Mouse (Mus musculus): ENCODE measurements around the gene Gm7951. TPM values are rescaled to one million over a fixed set of nuclear protein-coding genes. Genes with fewer than 3 reads are reported as not detected.
"Not testable (repeated sequence)": the region's sequence is repeated elsewhere in the genome, so short reads cannot be mapped to it uniquely, and the experiment has no call there.

Gm7951 gene
- total RNA-seq (2021): not detected
- long read RNA-seq, experiment 1: 0 reads
- long read RNA-seq, experiment 2: 0 reads

DNA sequence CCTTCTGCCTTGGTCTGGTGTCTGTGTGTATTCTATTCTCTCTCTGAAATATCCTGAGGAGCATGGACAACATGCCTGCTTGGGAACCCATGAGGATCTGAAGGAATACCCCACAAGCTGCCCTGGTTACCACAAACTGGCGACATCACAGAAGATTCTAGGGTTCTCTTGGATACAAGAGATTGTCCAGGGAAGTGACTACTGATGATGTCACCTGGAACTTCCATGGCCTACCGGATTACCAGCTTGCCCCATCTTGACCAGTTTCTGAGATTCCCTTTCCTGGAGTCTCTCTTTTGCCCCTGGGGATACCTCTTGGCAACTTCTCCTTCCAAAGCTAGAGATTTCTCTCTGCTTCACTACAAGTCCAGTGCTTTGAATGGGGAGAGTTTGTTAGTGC, at the start of gene Gm7951:
Gm7951 (minus strand) TSS at position 101 of the 400 bp plus-strand sequence.
- DNase-seq (ENCODE audit: low spot score in 2 of 2): not testable (repeated sequence)

DNA sequence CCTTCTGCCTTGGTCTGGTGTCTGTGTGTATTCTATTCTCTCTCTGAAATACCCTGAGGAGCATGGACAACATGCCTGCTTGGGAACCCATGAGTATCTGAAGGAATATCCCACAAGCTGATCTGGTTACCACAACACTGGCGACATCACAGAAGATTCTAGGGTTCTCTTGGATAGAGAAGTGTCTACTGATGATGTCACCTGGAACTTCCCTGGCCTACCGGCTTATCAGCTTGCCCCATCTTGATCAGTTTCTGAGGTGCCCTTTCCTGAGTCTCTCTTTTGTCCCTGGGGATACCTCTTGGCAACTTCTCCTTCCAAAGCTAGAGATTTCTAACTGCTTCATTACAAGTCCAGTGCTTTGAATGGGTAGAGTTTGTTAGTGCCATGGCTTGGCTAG, 45.4 kb upstream of the Gm7951 start, which contains the start of gene Gm17027:
Gm17027 (minus strand) TSS at position 101 of the 400 bp plus-strand sequence.
- DNase-seq (ENCODE audit: low spot score in 2 of 2): not testable (repeated sequence)

DNA sequence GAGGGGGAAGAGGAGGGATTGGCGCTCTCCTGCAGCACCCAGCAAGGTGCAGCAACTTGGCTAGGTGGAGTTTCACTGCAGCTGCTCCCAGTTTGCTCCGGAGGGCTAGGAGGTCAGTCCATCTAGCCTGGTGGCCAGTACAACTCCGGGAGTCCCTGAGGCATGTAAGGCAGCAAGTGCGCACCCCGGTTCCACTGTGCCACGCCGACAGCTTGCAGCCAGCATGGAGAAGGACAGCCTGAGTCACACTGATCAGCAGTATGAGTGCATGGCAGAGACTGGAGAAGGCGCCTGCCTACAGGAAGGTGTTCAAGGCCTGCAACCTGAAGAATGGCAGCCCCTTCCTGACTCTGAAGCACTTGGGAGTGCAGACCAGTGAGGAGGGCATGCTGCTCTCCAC, 17.4 kb upstream of the Gm7951 start:
- DNase-seq (ENCODE audit: low spot score in 2 of 2): not testable (repeated sequence)

DNA sequence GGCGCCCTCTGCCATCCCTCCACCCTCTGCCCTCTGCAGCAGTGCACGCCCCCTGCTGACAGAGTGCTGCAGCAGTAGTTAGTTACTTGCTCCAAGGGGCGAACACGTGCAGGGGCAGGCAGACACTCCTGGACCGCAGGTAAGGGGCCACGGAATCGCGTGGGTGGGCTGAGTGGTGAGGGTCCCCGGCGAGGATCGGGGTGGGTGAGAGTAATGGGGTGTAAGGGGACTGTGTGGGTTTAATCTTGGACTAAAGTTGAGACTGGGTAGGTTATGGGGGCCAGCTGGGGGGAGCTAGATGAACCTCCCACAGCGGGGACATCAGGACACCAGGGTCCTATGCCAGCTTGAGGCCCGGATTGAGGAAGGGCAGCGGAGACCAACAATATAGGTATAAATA, 16.6 kb upstream of the Gm7951 start:
- DNase-seq (ENCODE audit: low spot score in 2 of 2): not testable (repeated sequence)

Other genes with a start within 250 kb of the Gm7951 start
- gene Gm7980, start 210.1 kb downstream of the Gm7951 start, total RNA-seq (2021): not detected
- not detected for gene 1700049E17Rik1, start 192.4 kb downstream of the Gm7951 start, total RNA-seq (2021)
- not detected for gene 1700024B05Rik, start 173.4 kb downstream of the Gm7951 start, total RNA-seq (2021)
- gene Gm6401, start 149.4 kb downstream of the Gm7951 start, total RNA-seq (2021): not detected
- 1 to 10 TPM in 1 of 2 experiments, under 1 TPM in 1; 0.99 to 1.0 TPM for gene Gm3543, start 134.0 kb downstream of the Gm7951 start, total RNA-seq (2021)
- not detected for gene Gm17027, start 45.3 kb upstream of the Gm7951 start, total RNA-seq (2021)
- gene Gm3573, start 73.4 kb upstream of the Gm7951 start, total RNA-seq (2021): 1 to 10 TPM in 1 of 2 experiments, under 1 TPM in 1; 0.67 to 1.5 TPM
- not detected for gene Gm17026, start 142.7 kb upstream of the Gm7951 start, total RNA-seq (2021)
- not detected for gene Gm9611, start 180.0 kb upstream of the Gm7951 start, total RNA-seq (2021)
- gene Gm7995, start 192.8 kb upstream of the Gm7951 start, total RNA-seq (2021): not detected

Measured in layer of hippocampus, postnatal 14 days (tissue).